Mouse (Mus musculus): ENCODE results near the gene Pmel.

Pmel gene

GRCm38 (mm10) chr10:128703895-128704294 is at the start of gene Pmel:
Pmel (plus strand) TSS chr10:128704195.
- no peak for DNase-seq (ENCODE audit: low read depth, low spot score)

DNA sequence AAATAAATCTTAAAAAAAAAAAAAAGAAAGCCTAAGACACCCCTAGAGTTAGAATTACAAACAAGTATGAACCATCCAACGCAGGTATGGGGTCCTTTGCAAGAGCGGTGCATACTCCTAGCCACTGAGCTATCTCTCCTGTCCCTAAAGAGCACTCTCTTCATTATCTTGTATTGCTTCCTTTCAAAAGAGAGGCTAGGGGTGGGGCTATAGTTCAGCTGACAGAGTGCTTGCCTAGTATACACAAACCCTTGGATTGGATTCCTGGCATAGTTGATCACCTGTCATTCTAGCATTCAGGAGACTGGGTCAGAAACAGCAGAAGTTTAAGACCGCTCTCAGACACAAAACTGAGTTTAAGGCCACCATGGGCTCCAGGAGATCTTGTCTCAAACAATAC is 48.7 kb upstream of the Pmel start:
- no peak for DNase-seq (ENCODE audit: low read depth, low spot score)

DNA sequence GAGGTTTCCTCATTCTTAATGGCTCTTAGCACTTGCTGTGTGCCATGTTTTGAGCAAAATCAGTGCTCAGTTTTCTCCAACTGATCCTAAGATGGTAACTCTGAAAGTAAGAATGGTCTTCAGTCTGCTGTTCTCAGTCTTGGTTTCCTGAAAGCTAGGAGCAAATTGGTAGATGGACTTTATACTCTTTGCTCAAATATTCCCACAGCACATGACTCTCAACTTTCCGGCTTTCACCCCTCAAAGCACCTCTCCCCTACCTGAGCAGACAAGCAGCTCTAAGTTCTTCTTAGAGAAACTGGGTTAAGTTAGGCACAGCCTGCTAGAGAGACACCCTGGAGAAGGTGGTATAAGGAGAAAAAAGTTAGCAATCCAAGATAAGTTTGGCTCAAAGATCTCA is 47.3 kb upstream of the Pmel start:
- DNase-seq (ENCODE audit: low read depth, low spot score), result no peak

DNA sequence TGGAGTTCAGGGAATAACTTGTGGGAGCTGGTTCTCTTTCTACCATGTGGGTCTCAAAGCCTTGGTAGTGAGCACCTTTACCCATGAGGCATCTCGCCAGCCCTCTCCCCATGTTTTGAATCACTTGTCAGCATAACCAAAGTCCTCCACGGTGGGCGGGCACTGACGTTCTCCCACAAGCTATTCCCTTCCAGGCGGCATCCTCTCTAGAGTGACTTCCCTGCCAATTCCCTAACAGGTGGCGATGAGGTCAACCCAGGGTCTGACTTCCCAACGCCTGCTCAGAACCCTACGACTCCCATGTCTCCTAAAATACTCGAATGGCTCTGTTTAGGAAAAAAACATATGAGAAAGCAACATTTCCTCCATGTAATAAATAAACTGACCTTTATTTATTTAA is 46.2 kb upstream of the Pmel start:
- DNase-seq (ENCODE audit: low read depth, low spot score), result no peak

DNA sequence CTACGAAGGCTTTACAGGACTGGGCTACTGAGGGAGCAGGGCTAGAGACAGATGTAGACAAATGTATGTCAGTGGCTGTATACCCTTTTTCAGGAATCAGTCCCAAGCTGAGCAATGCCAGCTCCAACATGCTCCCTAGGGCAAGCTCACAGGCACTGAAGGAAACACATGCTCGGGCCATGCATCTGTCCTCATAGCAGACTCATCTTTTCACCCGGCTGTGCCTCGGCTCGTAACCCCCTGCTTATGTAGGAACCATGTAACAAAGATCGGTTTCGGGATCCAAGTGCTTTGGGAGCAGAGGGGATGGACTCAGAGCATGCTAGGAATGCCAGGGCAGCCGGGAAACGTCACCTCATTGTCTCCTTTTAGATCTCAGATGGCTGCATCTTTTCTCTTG is 44.5 kb upstream of the Pmel start:
- no peak for DNase-seq (ENCODE audit: low read depth, low spot score)

- DNase-seq (ENCODE audit: low read depth, low spot score), result no peak
Measured at GRCm38 (mm10) chr10:128662465-128662864, 41.5 kb upstream of the Pmel start.

GRCm38 (mm10) chr10:128663441-128664220 is 40.4 kb upstream of the Pmel start:
- no peak for DNase-seq (ENCODE audit: low read depth, low spot score)

- no peak for DNase-seq (ENCODE audit: low read depth, low spot score)
Measured at GRCm38 (mm10) chr10:128664808-128665207, 39.2 kb upstream of the Pmel start.

DNA sequence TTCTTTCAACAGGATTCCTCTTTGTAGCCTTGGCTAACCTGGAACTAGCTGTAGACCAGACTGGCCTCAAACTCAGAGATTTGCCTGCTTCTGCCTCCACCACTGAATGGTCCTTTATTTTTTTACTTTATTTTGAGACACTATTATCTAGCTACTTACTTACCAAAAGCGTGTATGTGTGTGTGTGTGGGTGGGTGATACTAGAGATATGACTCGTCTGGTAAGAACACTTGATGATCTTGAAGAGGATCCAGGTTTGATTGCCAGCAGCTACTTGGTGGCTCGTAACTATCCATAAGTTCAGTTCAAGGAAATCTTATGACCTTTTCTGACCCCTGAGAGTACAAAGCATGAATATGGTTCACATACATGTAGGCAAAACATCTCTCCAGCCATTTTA is 38.7 kb upstream of the Pmel start:
- DNase-seq (ENCODE audit: low read depth, low spot score), result no peak

DNA sequence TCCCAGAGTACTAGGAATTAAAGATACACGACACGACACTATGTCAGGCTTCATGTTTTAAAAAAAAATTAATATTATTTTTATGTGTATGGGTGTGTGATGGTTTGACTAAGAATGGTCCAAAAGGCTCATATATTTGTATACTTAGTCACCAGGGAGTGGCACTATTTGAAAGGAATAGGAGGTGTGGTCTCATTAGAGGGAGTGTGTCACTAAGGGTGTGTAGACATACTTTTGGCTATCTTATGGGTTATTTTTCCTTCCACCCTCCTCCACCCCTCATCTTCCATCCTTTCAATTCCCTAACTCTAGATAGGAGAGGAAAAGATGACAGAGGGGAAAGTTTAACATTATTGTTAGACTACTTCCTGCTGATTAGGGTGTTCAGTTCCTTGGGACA is 38.2 kb upstream of the Pmel start:
- no peak for DNase-seq (ENCODE audit: low read depth, low spot score)

- no peak for DNase-seq (ENCODE audit: low read depth, low spot score)
Measured at GRCm38 (mm10) chr10:128668790-128669672, 35.0 kb upstream of the Pmel start.

DNA sequence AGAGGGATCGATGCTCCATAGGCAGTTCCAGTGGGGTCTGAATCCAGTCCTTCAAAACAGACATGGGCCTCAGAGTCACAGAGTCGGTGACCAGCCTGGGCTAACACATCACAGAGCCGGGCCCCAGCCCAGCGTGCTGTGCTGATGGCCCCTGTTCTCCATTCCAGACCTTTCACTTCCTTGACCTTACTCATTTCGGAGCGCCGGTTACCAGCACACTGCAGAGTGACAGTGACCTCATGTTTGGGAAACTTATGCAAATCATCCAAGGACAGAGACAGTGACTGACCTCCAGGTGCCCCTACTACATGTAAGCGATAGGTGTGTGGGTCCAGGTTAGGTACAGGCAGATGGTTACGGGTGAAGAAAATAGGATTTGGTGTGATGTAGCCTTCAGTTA is 32.8 kb upstream of the Pmel start:
- DNase-seq (ENCODE audit: low read depth, low spot score), result no peak

DNA sequence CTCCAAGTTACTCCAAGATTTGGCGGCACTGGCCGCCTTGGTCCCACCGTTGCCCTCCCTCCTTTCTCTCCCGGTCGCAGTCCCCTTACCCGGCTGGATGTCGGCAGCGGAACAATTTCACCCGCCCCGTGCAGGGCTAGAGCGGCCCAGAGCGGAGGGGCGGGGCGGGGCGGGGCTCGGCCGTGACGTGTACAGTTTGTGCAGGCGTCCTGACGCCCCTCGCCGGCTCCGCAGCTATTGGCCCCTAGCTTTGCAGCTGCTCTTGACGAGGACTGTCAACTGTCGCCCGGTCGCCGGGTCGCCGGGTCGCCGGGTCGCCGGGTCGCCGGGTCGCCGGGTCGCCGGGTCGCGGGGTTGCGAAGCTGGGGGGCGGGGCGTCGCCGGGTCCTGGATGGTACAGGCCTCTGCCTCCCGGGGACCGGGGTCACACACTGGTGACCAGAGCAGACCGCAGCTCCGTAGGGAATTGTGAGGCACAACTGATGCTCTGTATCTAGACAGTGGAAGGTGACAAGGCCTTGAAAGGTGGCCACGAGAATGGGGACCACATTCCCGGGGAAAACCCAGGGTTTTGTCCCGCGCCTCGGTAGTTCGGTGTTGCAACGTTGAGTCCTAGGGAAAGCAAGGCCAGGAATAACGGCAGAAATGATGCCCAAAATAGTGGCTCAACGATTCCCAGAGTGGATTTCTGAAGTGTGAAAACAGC is 30.1 kb upstream of the Pmel start, which contains the start of gene Suox:
Gene Suox (minus strand): TSS at position 311 of the 706 bp plus-strand sequence.
- DNase-seq (ENCODE audit: low read depth, low spot score), result peak; percentile 49

DNA sequence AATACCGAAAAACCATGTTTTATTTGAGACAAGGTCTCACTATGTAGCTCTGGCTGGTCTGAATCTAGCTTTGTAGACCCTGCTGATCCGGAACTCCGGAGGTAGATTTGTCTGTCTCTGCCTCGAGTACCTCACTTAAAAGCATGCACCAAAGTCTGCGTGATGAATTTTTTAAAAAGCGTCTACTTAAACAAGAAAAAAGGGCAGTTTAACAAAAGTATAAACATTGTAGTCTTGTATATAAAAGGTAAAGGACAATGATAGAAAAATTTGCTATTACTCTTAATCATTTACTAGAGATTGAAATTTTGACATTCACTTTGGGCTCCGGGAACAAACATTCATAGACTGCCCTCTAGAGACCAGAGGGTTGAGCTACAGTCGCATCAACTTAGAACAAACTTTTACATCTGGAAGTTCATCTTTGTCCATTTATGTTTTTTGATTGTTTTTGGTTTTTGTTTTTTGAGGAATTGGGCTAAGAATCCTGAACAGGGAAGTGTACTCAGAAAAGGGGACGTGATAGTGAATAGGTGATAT is 29.5 kb upstream of the Pmel start:
- peak; percentile 51 for DNase-seq (ENCODE audit: low read depth, low spot score)

DNA sequence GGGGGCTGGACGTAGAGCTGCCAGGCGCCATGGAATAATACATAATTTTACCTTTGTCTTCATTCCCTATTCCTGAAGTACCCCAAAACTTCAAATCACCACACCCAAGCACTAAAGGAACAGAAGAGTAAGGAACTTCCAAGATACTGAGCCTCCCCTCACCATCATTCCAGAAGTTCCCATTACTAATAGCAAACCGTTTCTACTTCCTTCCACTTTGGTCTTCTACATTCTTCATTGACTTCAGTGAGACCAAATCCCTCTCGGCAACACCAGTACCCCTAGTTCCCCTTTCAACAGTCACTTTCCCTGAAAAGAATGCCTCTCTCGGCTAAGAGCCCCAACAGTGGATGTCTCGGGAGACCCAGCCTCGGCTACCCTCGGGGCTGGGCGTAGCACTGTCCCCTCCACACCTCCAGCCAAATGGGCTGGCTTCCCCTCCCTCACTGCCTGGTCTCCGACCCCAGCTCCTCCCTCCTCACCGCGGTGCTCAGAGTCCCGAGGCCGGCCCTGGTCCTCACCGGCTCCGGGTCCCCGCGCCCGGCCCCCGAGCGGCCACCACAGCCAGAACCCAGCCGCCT is 8.5 kb upstream of the Pmel start:
- DNase-seq (ENCODE audit: low read depth, low spot score), result no peak

- DNase-seq (ENCODE audit: low read depth, low spot score), result peak; percentile 99
Measured at GRCm38 (mm10) chr10:128695992-128696807, 7.8 kb upstream of the Pmel start, which contains the start of gene Rab5b. Rab5b (minus strand) TSS chr10:128696264.

- DNase-seq (ENCODE audit: low read depth, low spot score), result no peak
Measured at GRCm38 (mm10) chr10:128697072-128697725, 6.8 kb upstream of the Pmel start.

- no peak for DNase-seq (ENCODE audit: low read depth, low spot score)
Measured at GRCm38 (mm10) chr10:128699006-128699405, 5.0 kb upstream of the Pmel start.

- DNase-seq (ENCODE audit: low read depth, low spot score), result no peak
Measured at GRCm38 (mm10) chr10:128699611-128700010, 4.4 kb upstream of the Pmel start.

GRCm38 (mm10) chr10:128700712-128701111 is 3.3 kb upstream of the Pmel start:
- no peak for DNase-seq (ENCODE audit: low read depth, low spot score)
